Mouse (Mus musculus) cortical plate, adult 2 months (tissue): ENCODE results near the gene Kcnc4.

ENCODE experiments used
- CTCF ChIP-seq: fragments of 200-500 bp; IDR thresholded peaks from 2 replicates; pipeline ENCODE4 v1.5.1; 2011; ENCODE audit warnings: mild to moderate bottlenecking, control low read depth, low read length; ENCODE audit not compliant: insufficient read depth; ENCODE audit errors: extremely low read depth
- POLR2A ChIP-seq: fragments of 200-500 bp; IDR thresholded peaks from 2 replicates; pipeline ENCODE4 v1.6.1; 2011; ENCODE audit warnings: mild to moderate bottlenecking, low read length, control low read depth; ENCODE audit not compliant: insufficient read depth; ENCODE audit errors: extremely low read depth

- TF ChIP-seq CTCF, result peak; percentile 23; the same call in 1 of the 2 replicates
- TF ChIP-seq POLR2A, result no peak
Measured at GRCm38 (mm10) chr3:107483290-107483689, 23.9 kb upstream of the Kcnc4 start.
